Mouse (Mus musculus) frontal cortex, postnatal 14 days (tissue): ENCODE data around the gene Rpl18a.
A peak's percentile ranks its signal among the peaks of the same experiment; 100 is the strongest.

Source experiments
- DNase-seq, 2 experiments: peaks; one replicate each; pipeline ENCODE4 v3.0.0; 2022; ENCODE audit warnings: low spot score in 2 of 2

Rpl18a gene

GRCm38 (mm10) chr8:70856541-70857197, 40.5 kb downstream of the Rpl18a start:
- DNase-seq, result peak in 1 of 2 experiments; percentile 64

- no peak for DNase-seq
Observed at GRCm38 (mm10) chr8:70856028-70856427, 41.2 kb downstream of the Rpl18a start.

- DNase-seq, result no peak
Observed at GRCm38 (mm10) chr8:70853863-70854262, 43.3 kb downstream of the Rpl18a start.

- DNase-seq, result no peak
Observed at GRCm38 (mm10) chr8:70852595-70853231, 44.5 kb downstream of the Rpl18a start.

- DNase-seq, result no peak
Observed at GRCm38 (mm10) chr8:70851837-70852236, 45.4 kb downstream of the Rpl18a start.

GRCm38 (mm10) chr8:70850947-70851346, 46.3 kb downstream of the Rpl18a start:
- DNase-seq, result no peak

GRCm38 (mm10) chr8:70850132-70850845, 46.9 kb downstream of the Rpl18a start:
- DNase-seq, result no peak

GRCm38 (mm10) chr8:70849333-70849990, 47.8 kb downstream of the Rpl18a start:
- no peak for DNase-seq

- DNase-seq, result no peak
Observed at GRCm38 (mm10) chr8:70846371-70847154, 50.6 kb downstream of the Rpl18a start.

GRCm38 (mm10) chr8:70845108-70845507, 52.1 kb downstream of the Rpl18a start:
- no peak for DNase-seq
